Mouse (Mus musculus) neural tube, embryonic 10.5 days (tissue): ENCODE results near the gene Gpr174.
"Not testable (repeated sequence)": the region's sequence is repeated elsewhere in the genome, so short reads cannot be mapped to it uniquely, and the experiment has no call there.

Experiments used
- DNase-seq: peaks from one replicate; pipeline ENCODE4 v3.0.0-alpha.2; 2017; ENCODE audit warnings: low spot score; ENCODE audit errors: extremely low spot score

Gpr174 gene

GRCm38 (mm10) chrX:107255486-107256227 is at the start of gene Gpr174:
Gene Gpr174 (plus strand): TSS chrX:107255878.
- DNase-seq, result no peak

GRCm38 (mm10) chrX:107217577-107218090 is 38.0 kb upstream of the Gpr174 start:
- DNase-seq, result no peak

GRCm38 (mm10) chrX:107224846-107225245 is 30.8 kb upstream of the Gpr174 start:
- no peak for DNase-seq

GRCm38 (mm10) chrX:107231214-107231613 is 24.5 kb upstream of the Gpr174 start:
- no peak for DNase-seq

GRCm38 (mm10) chrX:107234655-107235054 is 21.0 kb upstream of the Gpr174 start:
- no peak for DNase-seq

- DNase-seq, result no peak
Observed at GRCm38 (mm10) chrX:107236461-107236860, 19.2 kb upstream of the Gpr174 start.

GRCm38 (mm10) chrX:107250390-107250789 is 5.3 kb upstream of the Gpr174 start:
- DNase-seq, result no peak

- DNase-seq, result no peak
Observed at GRCm38 (mm10) chrX:107264619-107265018, 8.9 kb downstream of the Gpr174 start.

- no peak for DNase-seq
Observed at GRCm38 (mm10) chrX:107277606-107278005, 21.9 kb downstream of the Gpr174 start.

- no peak for DNase-seq
Observed at GRCm38 (mm10) chrX:107284211-107284610, 28.5 kb downstream of the Gpr174 start.

- DNase-seq, result not testable (repeated sequence)
Observed at GRCm38 (mm10) chrX:107297861-107298260, 42.2 kb downstream of the Gpr174 start.

GRCm38 (mm10) chrX:107298761-107299160 is 43.1 kb downstream of the Gpr174 start:
- DNase-seq, result no peak

- no peak for DNase-seq
Observed at GRCm38 (mm10) chrX:107306492-107306891, 50.8 kb downstream of the Gpr174 start.

- no peak for DNase-seq
Observed at GRCm38 (mm10) chrX:107312533-107312932, 56.9 kb downstream of the Gpr174 start.

- no peak for DNase-seq
Observed at GRCm38 (mm10) chrX:107325697-107326381, 70.2 kb downstream of the Gpr174 start.

- DNase-seq, result no peak
Observed at GRCm38 (mm10) chrX:107329849-107330248, 74.2 kb downstream of the Gpr174 start.

- DNase-seq, result no peak
Observed at GRCm38 (mm10) chrX:107336609-107337008, 80.9 kb downstream of the Gpr174 start.

GRCm38 (mm10) chrX:107341980-107342379 is 86.3 kb downstream of the Gpr174 start:
- no peak for DNase-seq
